Mouse (Mus musculus) urinary bladder, postnatal 36 days (tissue): ENCODE data around the gene Sqor.

Experiments used
- DNase-seq, 2 experiments: peaks; one replicate each; pipeline ENCODE4 v3.0.0; 2022; ENCODE audit warnings: low spot score in 2 of 2, mixed read lengths in 1 of 2

The Sqor gene

GRCm38 (mm10) chr2:122765071-122765793 is at the start of gene Sqor:
TSS of gene Sqor (plus strand) at chr2:122765237.
- DNase-seq: peak; percentile 72 to 84

GRCm38 (mm10) chr2:122716301-122716842 is 48.7 kb upstream of the Sqor start:
- no peak for DNase-seq

- no peak for DNase-seq
Observed at GRCm38 (mm10) chr2:122719232-122719631, 45.8 kb upstream of the Sqor start.

- no peak for DNase-seq
Observed at GRCm38 (mm10) chr2:122720564-122720963, 44.5 kb upstream of the Sqor start.

GRCm38 (mm10) chr2:122725604-122726003 is 39.4 kb upstream of the Sqor start:
- DNase-seq: no peak

- DNase-seq: no peak
Observed at GRCm38 (mm10) chr2:122731456-122731855, 33.6 kb upstream of the Sqor start.

- DNase-seq: peak; percentile 82 to 90
Observed at GRCm38 (mm10) chr2:122737894-122738830, 26.9 kb upstream of the Sqor start, which contains the start of gene Bloc1s6. TSS of gene Bloc1s6 (plus strand) at chr2:122738503.

GRCm38 (mm10) chr2:122739023-122739422 is 26.0 kb upstream of the Sqor start:
- no peak for DNase-seq

GRCm38 (mm10) chr2:122746461-122746860 is 18.6 kb upstream of the Sqor start:
- DNase-seq: peak in 1 of 2 experiments; percentile 15

GRCm38 (mm10) chr2:122753739-122754343 is 11.2 kb upstream of the Sqor start:
- DNase-seq: peak; percentile 29 to 33

- DNase-seq: no peak
Observed at GRCm38 (mm10) chr2:122759791-122760190, 5.2 kb upstream of the Sqor start.

- DNase-seq: no peak
Observed at GRCm38 (mm10) chr2:122762991-122763390, 2.0 kb upstream of the Sqor start.

GRCm38 (mm10) chr2:122764526-122764925 is 511 bp upstream of the Sqor start:
- DNase-seq: no peak

- no peak for DNase-seq
Observed at GRCm38 (mm10) chr2:122765794-122766145, 733 bp downstream of the Sqor start.

GRCm38 (mm10) chr2:122771002-122771401 is 6.0 kb downstream of the Sqor start:
- DNase-seq: peak in 1 of 2 experiments; percentile 55

GRCm38 (mm10) chr2:122772899-122773298 is 7.9 kb downstream of the Sqor start:
- DNase-seq: no peak

- no peak for DNase-seq
Observed at GRCm38 (mm10) chr2:122775491-122775890, 10.5 kb downstream of the Sqor start.

- DNase-seq: no peak
Observed at GRCm38 (mm10) chr2:122776823-122777222, 11.8 kb downstream of the Sqor start.

GRCm38 (mm10) chr2:122779967-122780366 is 14.9 kb downstream of the Sqor start:
- DNase-seq: no peak

- no peak for DNase-seq
Observed at GRCm38 (mm10) chr2:122780447-122780846, 15.4 kb downstream of the Sqor start.

- no peak for DNase-seq
Observed at GRCm38 (mm10) chr2:122781590-122782356, 16.7 kb downstream of the Sqor start.
